Mouse (Mus musculus) intestine, embryonic 15.5 days (tissue): ENCODE measurements around the gene Sdccag8. TPM values are rescaled to one million over a fixed set of nuclear protein-coding genes. Genes with fewer than 3 reads are reported as not detected.

ENCODE experiments used
- ATAC-seq: fragments of 200-750 bp; cut with Nextera tagmentation; 2 replicates; pipeline ENCODE4 v1.8.0; 2017; ENCODE audit warnings: moderate TSS enrichment, moderate library complexity
- H3K27ac ChIP-seq: fragments of 300-500 bp; sonication (generic); 2 replicates; pipeline ENCODE4 v1.5.1; 2015; ENCODE audit warnings: mild to moderate bottlenecking, inconsistent platforms
- H3K27me3 ChIP-seq: fragments of 300-500 bp; sonication (generic); replicated peaks from 2 replicates; pipeline ENCODE4 v1.6.1; 2015; ENCODE audit warnings: inconsistent platforms
- H3K36me3 ChIP-seq: fragments of 300-500 bp; sonication (generic); 2 replicates; pipeline ENCODE4 v1.6.1; 2015; ENCODE audit warnings: inconsistent platforms
- H3K4me1 ChIP-seq: fragments of 300-500 bp; sonication (generic); replicated peaks from 2 replicates; pipeline ENCODE4 v1.6.1; 2015; ENCODE audit warnings: inconsistent platforms
- H3K4me2 ChIP-seq: fragments of 300-500 bp; sonication (generic); replicated peaks from 2 replicates; pipeline ENCODE4 v1.6.1; 2015; ENCODE audit warnings: mild to moderate bottlenecking, inconsistent platforms
- H3K4me3 ChIP-seq: fragments of 300-500 bp; sonication (generic); replicated peaks from 2 replicates; pipeline ENCODE4 v1.5.1; 2015; ENCODE audit warnings: inconsistent platforms
- H3K9ac ChIP-seq: fragments of 300-500 bp; sonication (generic); 2 replicates; pipeline ENCODE4 v1.6.1; 2015; ENCODE audit warnings: inconsistent platforms
- H3K9me3 ChIP-seq: fragments of 300-500 bp; sonication (generic); 2 replicates; pipeline ENCODE4 v1.6.1; 2016; ENCODE audit warnings: inconsistent platforms
- WGBS: fragments of 180-500 bp; shearing (Covaris S2); methylation state at CpG from one replicate; pipeline ENCODE4 v1.1.7; 2015; 5-methylcytosine and 5-hydroxymethylcytosine counted together
- polyA plus RNA-seq: library from polyadenylated mRNA; unstranded; fragments of >200 nt; fragmentation: Nextera tagmentation; extraction: Ambion mirVana; gene quantifications from 2 replicates; pipeline ENCODE4 v1.2.1, GENCODE M21; 2015

Sdccag8 gene
- polyA plus RNA-seq, 1 experiment from 2014 or later = 23.9 TPM

GRCm38 (mm10) chr1:176818147-176818546 is 3.7 kb downstream of the Sdccag8 start:
- H3K27ac ChIP-seq = no peak overlapping the region
- 78% methylated on average over 2 of the region's 2 CpGs for WGBS
- H3K9ac ChIP-seq = no peak overlapping the region
- peaks cover 7% of the 10 kb centered on the region for H3K4me1 ChIP-seq
- no peaks in the 10 kb centered on the region for H3K9me3 ChIP-seq
- H3K27me3 ChIP-seq = no peaks in the 10 kb centered on the region
- H3K4me3 ChIP-seq = no peak overlapping the region
- H3K36me3 ChIP-seq = no peaks in the 10 kb centered on the region
- no peak for ATAC-seq
- no peak overlapping the region for H3K4me2 ChIP-seq

DNA sequence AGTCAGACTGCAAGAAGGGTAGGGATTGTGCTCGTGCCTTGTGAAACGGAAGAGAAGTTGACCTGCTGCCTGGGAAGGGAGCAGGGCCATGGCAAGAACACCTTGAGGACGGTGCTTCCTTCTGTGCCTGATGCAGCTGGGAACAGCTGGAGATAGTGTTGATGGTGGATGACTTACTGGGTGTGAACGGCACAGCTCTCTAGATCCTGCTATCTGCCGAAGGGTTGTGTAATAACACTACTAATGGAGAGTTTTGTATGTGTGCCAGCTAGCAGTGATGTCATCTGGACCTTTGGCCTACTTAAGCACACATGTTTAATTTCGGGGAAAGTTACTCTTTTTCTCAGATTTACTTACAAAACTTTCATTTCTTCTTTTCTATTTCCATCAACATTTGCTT is 4.3 kb downstream of the Sdccag8 start:
- no peak overlapping the region for H3K4me2 ChIP-seq
- no peak overlapping the region for H3K4me3 ChIP-seq
- H3K27me3 ChIP-seq = no peaks in the 10 kb centered on the region
- no peak overlapping the region for H3K27ac ChIP-seq
- peaks cover 8% of the 10 kb centered on the region for H3K4me1 ChIP-seq
- no peak for ATAC-seq
- no peaks in the 10 kb centered on the region for H3K36me3 ChIP-seq
- H3K9ac ChIP-seq = no peak overlapping the region
- H3K9me3 ChIP-seq = no peaks in the 10 kb centered on the region
- 46% methylated on average over 6 of the region's 6 CpGs for WGBS

DNA sequence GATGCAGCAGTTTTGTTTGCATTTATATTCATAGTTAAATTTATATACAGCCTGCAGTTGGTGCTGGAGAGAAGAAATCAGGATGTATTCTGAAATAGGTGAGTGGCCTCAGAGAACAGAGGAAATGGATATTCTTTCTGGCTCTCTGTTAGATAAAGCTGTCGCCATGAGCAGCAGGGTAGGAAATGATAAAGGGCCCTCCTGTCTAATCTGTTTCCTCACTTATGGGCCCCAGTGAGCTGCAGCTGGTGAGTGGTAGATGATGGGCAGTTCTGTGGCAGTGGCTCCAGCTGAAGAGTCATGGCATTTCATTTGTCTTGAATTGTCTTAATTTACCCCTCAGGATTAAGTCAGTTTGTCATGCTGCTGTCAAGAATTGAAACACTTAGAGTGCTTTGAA is 7.5 kb downstream of the Sdccag8 start:
- WGBS = 26% methylated on average over 1 of the region's 1 CpGs
- H3K9me3 ChIP-seq = no peaks in the 10 kb centered on the region
- H3K36me3 ChIP-seq = peaks cover 2% of the 10 kb centered on the region; the same call in 1 of the 2 replicates
- no peaks in the 10 kb centered on the region for H3K27me3 ChIP-seq
- no peak for ATAC-seq
- H3K4me2 ChIP-seq = no peak overlapping the region
- H3K9ac ChIP-seq = no peak overlapping the region
- H3K4me1 ChIP-seq = peaks cover 12% of the 10 kb centered on the region
- H3K27ac ChIP-seq = no peak overlapping the region
- H3K4me3 ChIP-seq = no peak overlapping the region

DNA sequence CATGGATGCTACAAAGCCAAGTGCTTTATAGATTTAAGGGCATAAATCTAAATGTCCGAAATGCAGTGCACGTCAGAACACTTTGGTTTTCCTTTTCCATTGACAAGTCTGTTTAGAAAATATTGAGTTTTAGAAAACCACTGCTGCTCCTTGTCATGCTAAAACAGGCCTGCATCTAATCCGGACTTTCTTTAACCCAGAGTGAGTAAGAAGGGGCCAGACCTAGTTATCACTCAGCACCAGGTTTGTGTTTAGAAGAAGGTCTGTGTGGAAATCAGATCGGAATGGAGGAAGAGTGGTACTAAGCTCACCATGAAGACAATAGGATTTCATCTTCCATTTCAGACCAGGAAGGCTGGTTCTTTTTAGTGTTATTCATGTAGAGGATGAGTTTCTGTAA is 8.5 kb downstream of the Sdccag8 start:
- H3K4me3 ChIP-seq = no peak overlapping the region
- ATAC-seq = no peak
- no peaks in the 10 kb centered on the region for H3K27me3 ChIP-seq
- no peak overlapping the region for H3K27ac ChIP-seq
- no peak overlapping the region for H3K9ac ChIP-seq
- peaks cover 12% of the 10 kb centered on the region for H3K4me1 ChIP-seq
- 77% methylated on average over 4 of the region's 4 CpGs for WGBS
- H3K4me2 ChIP-seq = no peak overlapping the region
- no peaks in the 10 kb centered on the region for H3K9me3 ChIP-seq
- peaks cover 2% of the 10 kb centered on the region; the same call in 1 of the 2 replicates for H3K36me3 ChIP-seq

DNA sequence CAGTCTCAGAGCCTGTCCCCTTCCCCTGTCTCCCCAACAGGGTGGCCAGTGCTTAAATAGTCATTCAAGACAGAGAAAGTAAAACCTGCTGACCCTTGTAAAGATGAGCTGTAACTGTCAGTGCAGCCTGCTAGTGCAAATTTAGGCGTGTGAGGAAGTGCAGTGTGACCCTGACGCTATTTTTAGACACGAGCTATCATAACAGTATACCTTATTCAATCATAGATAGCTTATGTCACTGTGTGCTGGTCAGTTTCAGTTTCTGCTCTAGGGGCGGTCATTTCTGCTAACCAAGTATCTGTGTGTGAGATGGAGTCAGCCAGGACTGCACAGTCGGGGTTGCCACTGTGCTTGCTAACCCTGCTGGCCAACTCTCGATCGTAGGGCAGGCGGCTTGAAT is 9.4 kb downstream of the Sdccag8 start:
- H3K27ac ChIP-seq = no peak overlapping the region
- H3K9ac ChIP-seq = no peak overlapping the region

DNA sequence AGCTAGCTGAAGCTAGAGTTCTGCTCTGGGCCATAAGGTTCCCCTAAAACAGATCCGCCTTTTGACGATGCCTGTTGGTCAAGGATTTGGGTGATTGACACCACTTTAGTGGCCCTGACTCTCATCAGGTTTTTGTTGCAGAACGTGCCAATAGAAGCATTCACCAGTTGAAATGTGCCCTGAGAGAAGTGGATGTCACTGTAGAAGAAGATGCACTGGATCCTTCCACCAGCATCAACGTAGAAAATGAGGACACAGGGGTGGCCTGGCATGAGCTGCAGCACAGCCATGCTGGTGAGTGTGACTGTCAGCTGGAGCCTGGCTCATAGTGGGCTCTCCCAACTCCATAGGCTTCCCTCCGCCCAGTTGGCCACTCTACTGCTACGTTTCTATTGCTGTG is 10.2 kb downstream of the Sdccag8 start:
- Histone ChIP-seq H3K4me3 (no peak overlapping the region), H3K9ac (no peak overlapping the region), H3K9me3 (no peaks in the 10 kb centered on the region), H3K27me3 (no peaks in the 10 kb centered on the region), H3K4me2 (no peak overlapping the region), H3K36me3 (peaks cover 2% of the 10 kb centered on the region; the same call in 1 of the 2 replicates), H3K4me1 (peaks cover 5% of the 10 kb centered on the region; the same call in 1 of the 2 replicates), H3K27ac (no peak overlapping the region)
- ATAC-seq = no peak
- 90% methylated on average over 6 of the region's 6 CpGs for WGBS

More for the DNA sequence above, 9.4 kb downstream of the Sdccag8 start:
- Histone ChIP-seq H3K4me2 (no peak overlapping the region), H3K36me3 (peaks cover 2% of the 10 kb centered on the region; the same call in 1 of the 2 replicates), H3K4me3 (no peak overlapping the region), H3K27me3 (no peaks in the 10 kb centered on the region), H3K9me3 (no peaks in the 10 kb centered on the region), H3K4me1 (peaks cover 5% of the 10 kb centered on the region; the same call in 1 of the 2 replicates)
- ATAC-seq = no peak
- 60% methylated on average over 8 of the region's 8 CpGs for WGBS

DNA sequence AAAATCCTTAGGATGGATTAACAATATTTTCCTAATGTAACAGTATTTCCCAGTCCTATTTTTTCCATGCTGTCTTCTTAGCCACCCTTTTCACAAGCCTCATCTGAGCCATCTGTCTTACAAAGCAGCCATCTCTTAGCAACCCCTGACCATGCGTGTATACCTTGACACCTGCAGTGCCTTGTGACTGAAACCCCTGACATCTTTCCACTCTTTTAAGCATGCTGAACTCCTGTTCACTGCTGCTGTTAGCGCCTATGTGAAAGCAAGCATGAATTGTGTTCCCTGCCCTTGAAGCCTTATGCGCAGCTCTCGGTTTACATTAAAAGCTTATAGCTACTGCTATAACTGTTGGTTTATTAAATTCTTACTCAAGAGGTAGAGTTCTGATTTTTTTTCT is 10.6 kb downstream of the Sdccag8 start:
- H3K4me1 ChIP-seq = peaks cover 5% of the 10 kb centered on the region; the same call in 1 of the 2 replicates
- ATAC-seq = no peak
- WGBS = 89% methylated on average over 4 of the region's 4 CpGs

GRCm38 (mm10) chr1:176826186-176826585 is 11.7 kb downstream of the Sdccag8 start:
- no peak overlapping the region for H3K4me2 ChIP-seq
- H3K36me3 ChIP-seq = peaks cover 2% of the 10 kb centered on the region; the same call in 1 of the 2 replicates
- no peak for ATAC-seq
- no peak overlapping the region for H3K9ac ChIP-seq
- H3K27ac ChIP-seq = no peak overlapping the region
- H3K27me3 ChIP-seq = no peaks in the 10 kb centered on the region
- 82% methylated on average over 11 of the region's 11 CpGs for WGBS
- H3K9me3 ChIP-seq = no peaks in the 10 kb centered on the region
- H3K4me3 ChIP-seq = no peak overlapping the region
- H3K4me1 ChIP-seq = peaks cover 5% of the 10 kb centered on the region; the same call in 1 of the 2 replicates

More for the DNA sequence above, 10.6 kb downstream of the Sdccag8 start:
- no peaks in the 10 kb centered on the region for H3K27me3 ChIP-seq
- H3K9ac ChIP-seq = no peak overlapping the region
- no peak overlapping the region for H3K4me3 ChIP-seq
- H3K27ac ChIP-seq = no peak overlapping the region
- no peaks in the 10 kb centered on the region for H3K9me3 ChIP-seq
- H3K36me3 ChIP-seq = peaks cover 2% of the 10 kb centered on the region; the same call in 1 of the 2 replicates
- no peak overlapping the region for H3K4me2 ChIP-seq

GRCm38 (mm10) chr1:176826931-176827330 is 12.5 kb downstream of the Sdccag8 start:
- Histone ChIP-seq H3K36me3 (peaks cover 2% of the 10 kb centered on the region; the same call in 1 of the 2 replicates), H3K27ac (no peak overlapping the region), H3K9ac (no peak overlapping the region), H3K4me1 (peaks cover 5% of the 10 kb centered on the region; the same call in 1 of the 2 replicates), H3K4me3 (no peak overlapping the region), H3K4me2 (no peak overlapping the region), H3K9me3 (no peaks in the 10 kb centered on the region), H3K27me3 (no peaks in the 10 kb centered on the region)
- WGBS = 88% methylated on average over 4 of the region's 4 CpGs
- no peak for ATAC-seq

GRCm38 (mm10) chr1:176827365-176827764 is 12.9 kb downstream of the Sdccag8 start:
- Histone ChIP-seq H3K27ac (no peak overlapping the region), H3K36me3 (peaks cover 2% of the 10 kb centered on the region; the same call in 1 of the 2 replicates), H3K9me3 (no peaks in the 10 kb centered on the region), H3K4me2 (no peak overlapping the region), H3K9ac (no peak overlapping the region), H3K4me1 (peaks cover 5% of the 10 kb centered on the region; the same call in 1 of the 2 replicates), H3K27me3 (no peaks in the 10 kb centered on the region), H3K4me3 (no peak overlapping the region)
- 58% methylated on average over 4 of the region's 4 CpGs for WGBS
- ATAC-seq = peak; percentile 45; the same call in 1 of the 2 replicates

- no peak overlapping the region for H3K4me2 ChIP-seq
- no peak for ATAC-seq
- H3K9me3 ChIP-seq = no peaks in the 10 kb centered on the region
- peaks cover 5% of the 10 kb centered on the region; the same call in 1 of the 2 replicates for H3K4me1 ChIP-seq
- peaks cover 2% of the 10 kb centered on the region; the same call in 1 of the 2 replicates for H3K36me3 ChIP-seq
- whole genome bisulfite sequencing = 71% methylated on average over 5 of the region's 5 CpGs
- no peaks in the 10 kb centered on the region for H3K27me3 ChIP-seq
- H3K27ac ChIP-seq = no peak overlapping the region
- no peak overlapping the region for H3K4me3 ChIP-seq
- H3K9ac ChIP-seq = no peak overlapping the region
Measured at GRCm38 (mm10) chr1:176827945-176828485, 13.6 kb downstream of the Sdccag8 start.

- H3K4me3 ChIP-seq = no peak overlapping the region
- peaks cover 2% of the 10 kb centered on the region; the same call in 1 of the 2 replicates for H3K36me3 ChIP-seq
- no peaks in the 10 kb centered on the region for H3K9me3 ChIP-seq
- WGBS = 91% methylated on average over 12 of the region's 12 CpGs
- H3K4me2 ChIP-seq = no peak overlapping the region
- ATAC-seq = no peak
- peaks cover 4% of the 10 kb centered on the region; the same call in 1 of the 2 replicates for H3K4me1 ChIP-seq
- H3K9ac ChIP-seq = no peak overlapping the region
- no peaks in the 10 kb centered on the region for H3K27me3 ChIP-seq
- H3K27ac ChIP-seq = no peak overlapping the region
Measured at GRCm38 (mm10) chr1:176828666-176829065, 14.2 kb downstream of the Sdccag8 start.

DNA sequence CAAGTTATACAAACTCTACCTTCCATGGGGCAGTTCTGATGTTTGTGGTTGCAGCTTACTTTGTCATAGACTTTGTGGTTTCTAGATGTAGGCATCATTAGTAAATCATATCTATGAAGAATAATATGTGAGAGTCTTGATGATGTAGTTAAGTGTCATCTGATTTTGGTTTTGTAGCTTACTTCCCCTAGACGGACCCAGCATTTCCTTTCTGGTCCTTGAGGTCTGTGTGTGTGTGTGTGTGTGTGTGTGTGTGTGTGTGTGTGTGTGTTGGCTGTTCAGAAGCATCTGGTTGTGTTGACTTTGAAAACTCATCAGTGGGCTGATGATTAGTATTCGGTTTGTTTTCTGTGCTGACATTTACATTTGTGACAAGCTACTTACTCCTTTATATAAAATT is 17.6 kb downstream of the Sdccag8 start:
- WGBS = 84% methylated on average over 2 of the region's 2 CpGs
- H3K27ac ChIP-seq = no peak overlapping the region
- H3K4me2 ChIP-seq = no peak overlapping the region
- H3K4me3 ChIP-seq = no peak overlapping the region
- no peaks in the 10 kb centered on the region for H3K9me3 ChIP-seq
- 0 out of 2 replicates have a peak, but pooled peaks cover 3% of the 10 kb centered on the region for H3K4me1 ChIP-seq
- no peak for ATAC-seq
- H3K27me3 ChIP-seq = no peaks in the 10 kb centered on the region
- no peak overlapping the region for H3K9ac ChIP-seq
- H3K36me3 ChIP-seq = no peaks in the 10 kb centered on the region
